Mouse (Mus musculus) hindbrain, embryonic 11.5 days (tissue): ENCODE results near the gene Hgd. TPM values are rescaled to one million over a fixed set of nuclear protein-coding genes. Genes with fewer than 3 reads are reported as not detected.

Source experiments
- ATAC-seq: fragments of 200-750 bp; cut with Nextera tagmentation; 2 replicates; pipeline ENCODE4 v1.8.0; 2017; ENCODE audit warnings: mild to moderate bottlenecking, moderate TSS enrichment, moderate library complexity; ENCODE audit not compliant: low FRiP score
- DNase-seq: peaks from one replicate; pipeline ENCODE4 v3.0.0-alpha.2; 2015; ENCODE audit warnings: low spot score
- H3K27ac ChIP-seq: fragments of 300-500 bp; sonication (generic); 2 replicates; pipeline ENCODE4 v1.5.1; 2014; ENCODE audit warnings: mild to moderate bottlenecking, low read depth, low read length
- H3K27me3 ChIP-seq: fragments of 300-500 bp; sonication (generic); 2 replicates; pipeline ENCODE4 v1.6.1; 2014; ENCODE audit warnings: mild to moderate bottlenecking, low read length, moderate library complexity, mixed read lengths; ENCODE audit not compliant: control insufficient read depth, insufficient read depth
- H3K36me3 ChIP-seq: fragments of 300-500 bp; sonication (generic); 2 replicates; pipeline ENCODE4 v1.6.1; 2014; ENCODE audit warnings: mild to moderate bottlenecking, low read length, moderate library complexity, mixed read lengths; ENCODE audit not compliant: control insufficient read depth, insufficient read depth
- H3K4me1 ChIP-seq: fragments of 300-500 bp; sonication (generic); replicated peaks from 2 replicates; pipeline ENCODE4 v1.6.1; 2014; ENCODE audit warnings: low read length, mixed read lengths; ENCODE audit not compliant: control insufficient read depth, insufficient read depth
- H3K4me2 ChIP-seq: fragments of 300-500 bp; sonication (generic); replicated peaks from 2 replicates; pipeline ENCODE4 v1.6.1; 2014; ENCODE audit warnings: mild to moderate bottlenecking, low read depth, low read length
- H3K4me3 ChIP-seq: fragments of 300-500 bp; sonication (generic); 2 replicates; pipeline ENCODE4 v1.5.1; 2014; ENCODE audit warnings: low read depth, low read length
- H3K9ac ChIP-seq: fragments of 300-500 bp; sonication (generic); 2 replicates; pipeline ENCODE4 v1.6.1; 2014; ENCODE audit warnings: low read depth, low read length
- H3K9me3 ChIP-seq: fragments of 300-500 bp; sonication (generic); 2 replicates; pipeline ENCODE4 v1.6.1; 2016; ENCODE audit warnings: low read length; ENCODE audit not compliant: control insufficient read depth
- WGBS: fragments of 180-500 bp; shearing (Covaris S2); extraction: QIAGEN DNeasy Blood & Tissue Kit; methylation state at CpG from one replicate; pipeline ENCODE4 v1.1.7; 2014; 5-methylcytosine and 5-hydroxymethylcytosine counted together
- polyA plus RNA-seq: library from polyadenylated mRNA; unstranded; fragments of >200 nt; fragmentation: Nextera tagmentation; extraction: Ambion mirVana; gene quantifications from 2 replicates; pipeline ENCODE4 v1.2.1, GENCODE M21; 2014

Hgd gene
- polyA plus RNA-seq, 1 experiment from 2014 or later, result not detected

DNA sequence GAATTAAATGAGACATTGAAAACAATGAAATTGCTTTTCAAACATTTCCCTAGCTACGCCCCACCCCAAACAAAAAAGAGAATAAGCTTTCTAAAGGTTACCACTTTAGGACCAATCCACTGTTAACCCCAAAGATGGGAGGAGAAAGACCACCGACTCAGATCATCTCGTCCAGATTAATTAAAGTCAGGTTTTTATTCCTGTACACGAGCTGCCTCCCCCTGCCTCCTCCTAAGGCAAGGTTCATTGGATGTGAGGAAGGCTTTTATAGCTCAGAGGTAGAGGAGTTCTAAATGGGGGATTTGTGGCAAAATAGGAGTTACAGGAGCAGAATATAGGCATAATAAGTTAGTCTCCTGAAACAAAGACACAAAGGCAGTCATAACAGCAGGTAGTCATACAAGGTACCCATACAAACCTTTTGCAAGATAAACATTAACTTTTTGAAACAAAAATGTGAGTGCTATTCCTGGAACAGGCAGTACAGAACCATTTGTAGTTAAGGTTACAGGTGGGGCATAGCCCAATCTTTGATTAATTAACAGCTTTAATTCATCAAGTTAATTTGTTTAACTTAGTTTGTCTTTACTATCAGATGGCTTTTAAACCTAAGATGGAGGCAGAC is 75.0 kb downstream of the Hgd start:
- ATAC-seq, result 0 out of 2 replicates have a peak, but pooled peaks have one; percentile 1
- Histone ChIP-seq H3K4me2 (no peak overlapping the region), H3K27ac (no peak overlapping the region), H3K36me3 (no peaks in the 10 kb centered on the region), H3K4me3 (no peak overlapping the region), H3K9ac (no peak overlapping the region), H3K9me3 (no peaks in the 10 kb centered on the region), H3K4me1 (peaks cover 5% of the 10 kb centered on the region; the same call in 1 of the 2 replicates), H3K27me3 (no peaks in the 10 kb centered on the region)
- no peak for DNase-seq
- 66% methylated on average over 4 of the region's 4 CpGs for WGBS

- ATAC-seq (peak; percentile 8; the same call in 1 of the 2 replicates), DNase-seq (peak; percentile 22)
- Histone ChIP-seq H3K4me2 (no peak overlapping the region), H3K9ac (no peak overlapping the region), H3K27me3 (no peaks in the 10 kb centered on the region), H3K4me3 (no peak overlapping the region), H3K9me3 (no peaks in the 10 kb centered on the region), H3K27ac (no peak overlapping the region), H3K4me1 (peaks cover 5% of the 10 kb centered on the region; the same call in 1 of the 2 replicates), H3K36me3 (no peaks in the 10 kb centered on the region)
- 14% methylated on average over 4 of the region's 4 CpGs for WGBS
Observed at GRCm38 (mm10) chr16:37655756-37656347, 75.9 kb downstream of the Hgd start.

- no peaks in the 10 kb centered on the region for H3K36me3 ChIP-seq
- no peak overlapping the region for H3K4me3 ChIP-seq
- H3K4me2 ChIP-seq, result no peak overlapping the region
- H3K9ac ChIP-seq, result no peak overlapping the region
- ATAC-seq (peak; percentile 29; the same call in 1 of the 2 replicates), DNase-seq (peak; percentile 51)
- H3K27ac ChIP-seq, result no peak overlapping the region; the same call in 1 of the 2 replicates
- 40% methylated on average over 7 of the region's 7 CpGs for WGBS
- H3K4me1 ChIP-seq, result peaks cover 5% of the 10 kb centered on the region; the same call in 1 of the 2 replicates
- H3K9me3 ChIP-seq, result no peaks in the 10 kb centered on the region
- no peaks in the 10 kb centered on the region for H3K27me3 ChIP-seq
Observed at GRCm38 (mm10) chr16:37656796-37657195, 76.8 kb downstream of the Hgd start.

- no peaks in the 10 kb centered on the region for H3K36me3 ChIP-seq
- ATAC-seq (peak; percentile 74), DNase-seq (no peak)
- no peaks in the 10 kb centered on the region for H3K27me3 ChIP-seq
- WGBS, result 60% methylated on average over 9 of the region's 9 CpGs
- H3K9me3 ChIP-seq, result no peaks in the 10 kb centered on the region
- H3K9ac ChIP-seq, result no peak overlapping the region
- no peak overlapping the region for H3K4me2 ChIP-seq
- H3K4me3 ChIP-seq, result no peak overlapping the region
- no peaks in the 10 kb centered on the region for H3K4me1 ChIP-seq
- peak overlapping the region; percentile 65 for H3K27ac ChIP-seq
Observed at GRCm38 (mm10) chr16:37663643-37664459, 83.9 kb downstream of the Hgd start.

DNA sequence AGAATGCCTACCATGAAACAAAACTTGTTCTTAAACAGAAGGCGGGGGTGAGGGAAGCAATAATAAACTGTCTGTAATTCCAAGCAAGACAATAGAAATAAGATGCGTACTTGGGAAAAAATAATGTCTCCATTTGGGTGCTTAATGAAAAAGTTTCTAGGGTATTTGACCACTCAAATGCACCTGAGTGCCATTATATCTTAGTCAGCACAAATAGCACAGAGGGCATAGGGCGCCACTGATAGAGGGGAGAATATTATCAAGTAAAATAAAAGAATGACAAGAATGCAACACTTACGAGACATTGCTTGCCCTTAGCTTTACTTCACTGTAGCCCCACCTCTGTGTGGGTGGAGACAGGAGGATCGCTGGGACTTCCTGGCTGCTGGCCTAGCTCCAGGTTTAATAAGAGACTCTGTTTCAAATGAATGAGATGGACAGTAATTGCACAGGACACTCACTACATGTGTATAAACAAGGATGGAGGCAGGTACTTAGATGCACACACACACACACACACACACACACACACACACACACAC is 85.5 kb downstream of the Hgd start:
- no peaks in the 10 kb centered on the region for H3K36me3 ChIP-seq
- H3K9me3 ChIP-seq, result no peaks in the 10 kb centered on the region
- H3K27me3 ChIP-seq, result no peaks in the 10 kb centered on the region
- ATAC-seq, result no peak
- DNase-seq, result no peak
- no peak overlapping the region for H3K9ac ChIP-seq
- H3K4me1 ChIP-seq, result no peaks in the 10 kb centered on the region
- H3K4me2 ChIP-seq, result no peak overlapping the region
- WGBS, result 80% methylated on average over 5 of the region's 5 CpGs
- H3K27ac ChIP-seq, result no peak overlapping the region
- no peak overlapping the region for H3K4me3 ChIP-seq

- no peak overlapping the region for H3K9ac ChIP-seq
- H3K9me3 ChIP-seq, result no peaks in the 10 kb centered on the region
- no peaks in the 10 kb centered on the region for H3K36me3 ChIP-seq
- H3K4me1 ChIP-seq, result no peaks in the 10 kb centered on the region
- H3K27me3 ChIP-seq, result no peaks in the 10 kb centered on the region
- 35% methylated on average over 4 of the region's 4 CpGs for WGBS
- no peak overlapping the region for H3K4me2 ChIP-seq
- no peak overlapping the region for H3K27ac ChIP-seq
- H3K4me3 ChIP-seq, result no peak overlapping the region
- ATAC-seq (no peak), DNase-seq (no peak)
Observed at GRCm38 (mm10) chr16:37670666-37671283, 90.8 kb downstream of the Hgd start.

DNA sequence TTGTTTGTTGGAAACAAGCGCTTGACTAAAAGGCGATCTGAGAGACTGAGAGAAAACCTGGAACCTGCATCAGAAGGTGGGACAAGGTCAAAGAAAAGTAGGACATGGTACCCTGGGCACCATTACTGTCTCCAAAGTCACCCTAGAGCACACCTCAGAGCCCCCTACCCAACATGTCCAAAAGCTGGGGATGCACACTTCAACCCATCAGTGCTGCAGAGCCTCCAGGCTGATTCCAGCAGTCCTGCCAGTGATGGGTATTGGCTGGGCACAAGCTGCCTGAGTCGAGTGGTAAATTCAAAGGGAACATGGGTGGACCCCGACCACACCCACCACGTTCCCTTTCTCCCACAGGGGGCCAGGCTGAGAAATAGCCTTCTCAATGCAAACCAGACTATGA is 95.4 kb downstream of the Hgd start:
- Histone ChIP-seq H3K9ac (no peak overlapping the region), H3K27ac (no peak overlapping the region), H3K9me3 (no peaks in the 10 kb centered on the region), H3K27me3 (no peaks in the 10 kb centered on the region), H3K4me1 (no peaks in the 10 kb centered on the region), H3K4me3 (no peak overlapping the region), H3K4me2 (no peak overlapping the region), H3K36me3 (no peaks in the 10 kb centered on the region)
- DNase-seq (no peak), ATAC-seq (no peak)
- WGBS, result 85% methylated on average over 5 of the region's 5 CpGs

GRCm38 (mm10) chr16:37676024-37676676 is 96.2 kb downstream of the Hgd start:
- 48% methylated on average over 17 of the region's 17 CpGs for WGBS

More at GRCm38 (mm10) chr16:37676024-37676676, 96.2 kb downstream of the Hgd start:
- H3K36me3 ChIP-seq, result no peaks in the 10 kb centered on the region
- H3K27me3 ChIP-seq, result no peaks in the 10 kb centered on the region
- no peak overlapping the region; the same call in 1 of the 2 replicates for H3K27ac ChIP-seq
- no peak overlapping the region for H3K4me3 ChIP-seq
- H3K4me1 ChIP-seq, result no peaks in the 10 kb centered on the region
- DNase-seq, result peak; percentile 39
- H3K4me2 ChIP-seq, result 0 out of 2 replicates have a peak overlapping the region, but pooled peaks have one; percentile 17
- H3K9me3 ChIP-seq, result no peaks in the 10 kb centered on the region
- no peak overlapping the region; the same call in 1 of the 2 replicates for H3K9ac ChIP-seq
- ATAC-seq, result peak; percentile 72
